ENCODE assay signal across 8 mouse cellular contexts in the genomic region with DNA sequence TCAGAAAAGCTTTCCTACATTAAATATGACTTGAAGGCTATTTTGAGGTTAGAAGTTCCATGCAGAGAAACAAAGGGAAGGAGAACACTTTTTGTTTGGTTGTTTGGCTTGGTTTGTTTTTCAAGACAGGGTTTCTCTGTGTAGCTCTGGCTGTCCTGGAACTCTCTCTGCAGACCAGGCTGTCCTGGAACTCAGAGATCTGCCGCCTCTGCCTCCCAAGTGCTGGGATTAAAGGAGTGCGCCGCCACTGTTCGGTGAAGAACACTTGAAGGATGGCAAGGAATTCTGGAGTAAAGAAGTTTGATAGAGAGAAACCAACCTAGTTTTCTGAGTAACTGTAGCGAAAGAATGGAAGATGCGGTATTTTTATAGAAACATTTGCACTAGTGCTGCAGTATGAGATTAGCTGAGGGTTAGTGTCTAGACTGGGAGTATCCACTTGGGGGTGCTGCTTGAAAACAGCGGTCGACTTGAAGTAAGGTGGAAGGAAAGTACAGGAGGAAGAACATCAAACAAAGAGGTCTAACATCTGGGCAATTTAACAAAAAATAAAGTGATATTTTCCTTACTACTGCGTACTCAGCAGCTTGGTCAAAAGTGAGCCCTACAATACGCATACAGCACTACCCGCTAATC. TPM values are rescaled to one million over a fixed set of nuclear protein-coding genes. Genes with fewer than 3 reads are reported as not detected.
DNase-seq lines count a peak whose midpoint lies in the region; ATAC-seq and TF ChIP-seq lines count a peak whose summit lies in the region.

No protein-coding gene starts in this region.

- peak; percentile 83 for ATAC-seq in hindbrain, embryonic 13.5 days (ENCODE audit: low FRiP score)
- ATAC-seq in megakaryocyte-erythroid progenitor cell, adult 5-6 weeks (replicated peaks; ENCODE audit: low FRiP score, low TSS enrichment, poor library complexity, severe bottlenecking): peak; percentile 77

- no peaks in the 10 kb centered on the region for H3K9me3 ChIP-seq in embryonic facial prominence, embryonic 10.5 days
- H3K9me3 ChIP-seq in hindbrain, embryonic 13.5 days: no peaks in the 10 kb centered on the region

- intact Hi-C loops in left cerebral cortex, adult 2 months (cut with DNase I): loop anchor here (1.0 kb wide), 3 partner anchors 11 to 58 kb away; partner anchors contain the start of genes Armh3, Ldb1 and Nolc1
- intact Hi-C loops in left cerebral cortex, postnatal 25 days (cut with DNase I): no loop called here

- no peak overlapping the region for H3K9ac ChIP-seq in hindbrain, embryonic 13.5 days

- H3K4me3 ChIP-seq in left cerebral cortex, adult 2 months: peak overlapping the region; percentile 84
- peak overlapping the region; percentile 94 for H3K4me3 ChIP-seq in embryonic facial prominence, embryonic 10.5 days
- H3K4me3 ChIP-seq in hindbrain, embryonic 13.5 days: peak overlapping the region; percentile 83

- peak overlapping the region; percentile 90 for H3K27ac ChIP-seq in left cerebral cortex, adult 2 months
- H3K27ac ChIP-seq in embryonic facial prominence, embryonic 10.5 days (replicated peaks): peak overlapping the region; percentile 94
- H3K27ac ChIP-seq in hindbrain, embryonic 13.5 days: peak overlapping the region; percentile 56; the same call in 1 of the 2 replicates

- peak; percentile 63 for TF ChIP-seq CTCF in left cerebral cortex, adult 2 months (IDR thresholded peaks at IDR 0.05)

- DNase-seq in left cerebral cortex, adult 2 months (ENCODE audit: extremely low spot score in 1 of 2, low spot score in 2 of 2): no peak
- no peak for DNase-seq in left cerebral cortex, postnatal 25 days (ENCODE audit: low spot score in 2 of 2)
- no peak for DNase-seq in embryonic facial prominence, embryonic 10.5 days (ENCODE audit: low spot score)
- DNase-seq in c-Kit-positive CD71-positive TER-119-positive erythroid progenitor cells, embryonic 14.5 days (ENCODE audit: low spot score): no peak
- DNase-seq in urinary bladder, postnatal 25 days (ENCODE audit: low spot score): no peak
- DNase-seq in adrenal gland, postnatal 10 days: no peak

- 3% methylated on average over 11 of the region's 11 CpGs for WGBS in embryonic facial prominence, embryonic 10.5 days
- 3% methylated on average over 11 of the region's 11 CpGs for WGBS in hindbrain, embryonic 13.5 days

- H3K36me3 ChIP-seq in embryonic facial prominence, embryonic 10.5 days (replicated peaks): peaks cover 6% of the 10 kb centered on the region
- H3K36me3 ChIP-seq in hindbrain, embryonic 13.5 days: no peaks in the 10 kb centered on the region

- H3K4me2 ChIP-seq in hindbrain, embryonic 13.5 days: peak overlapping the region; percentile 48

- H3K27me3 ChIP-seq in embryonic facial prominence, embryonic 10.5 days (replicated peaks; ENCODE audit: low read depth, poor library complexity, severe bottlenecking): no peaks in the 10 kb centered on the region
- H3K27me3 ChIP-seq in hindbrain, embryonic 13.5 days: no peaks in the 10 kb centered on the region

- H3K4me1 ChIP-seq in embryonic facial prominence, embryonic 10.5 days: peaks cover 16% of the 10 kb centered on the region
- H3K4me1 ChIP-seq in hindbrain, embryonic 13.5 days (replicated peaks): peaks cover 18% of the 10 kb centered on the region

RNA-seq across cellular contexts. Expression of gene Ldb1, which starts 10.9 kb away (rescaled TPM):
- total RNA-seq in left cerebral cortex, adult 2 months (2021): 100 to 1,000 TPM; 111 to 117 TPM
- total RNA-seq in left cerebral cortex, postnatal 25 days (2021): 100 to 1,000 TPM; 104 to 105 TPM
- 95.0 and 97.8 TPM in 2 replicates for polyA plus RNA-seq in embryonic facial prominence, embryonic 10.5 days (2016; fragmentation: Nextera tagmentation; extraction: Ambion mirVana)
- 120 and 127 TPM in 2 replicates for polyA plus RNA-seq in hindbrain, embryonic 13.5 days (2015; fragmentation: Nextera tagmentation; extraction: Ambion mirVana)
- total RNA-seq in megakaryocyte-erythroid progenitor cell, adult 5-6 weeks (2014; fragmentation: Nextera tagmentation): 370 and 401 TPM in 2 replicates
- total RNA-seq in megakaryocyte-erythroid progenitor cell, adult 5-6 weeks (2017): 268 and 296 TPM in 2 replicates
- 10 to 100 TPM; 75.3 to 92.1 TPM for total RNA-seq in adrenal gland, postnatal 10 days (2021)

RNA-seq across cellular contexts. Expression of gene Pprc1, which starts 11.2 kb away (rescaled TPM):
- 10 to 100 TPM; 29.0 to 31.8 TPM for total RNA-seq in left cerebral cortex, adult 2 months (2021)
- 10 to 100 TPM; 23.3 to 27.7 TPM for total RNA-seq in left cerebral cortex, postnatal 25 days (2021)
- 55.2 and 65.1 TPM in 2 replicates for polyA plus RNA-seq in embryonic facial prominence, embryonic 10.5 days (2016; fragmentation: Nextera tagmentation; extraction: Ambion mirVana)
- polyA plus RNA-seq in hindbrain, embryonic 13.5 days (2015; fragmentation: Nextera tagmentation; extraction: Ambion mirVana): 18.7 and 22.2 TPM in 2 replicates
- 139 and 168 TPM in 2 replicates for total RNA-seq in megakaryocyte-erythroid progenitor cell, adult 5-6 weeks (2014; fragmentation: Nextera tagmentation)
- 21.3 and 28.9 TPM in 2 replicates for total RNA-seq in megakaryocyte-erythroid progenitor cell, adult 5-6 weeks (2017)
- total RNA-seq in adrenal gland, postnatal 10 days (2021): 10 to 100 TPM; 23.5 to 36.5 TPM

RNA-seq across cellular contexts. Expression of gene Nolc1, which starts 19.8 kb away (rescaled TPM):
- 10 to 100 TPM; 45.0 to 51.0 TPM for total RNA-seq in left cerebral cortex, adult 2 months (2021)
- 10 to 100 TPM; 40.1 to 41.8 TPM for total RNA-seq in left cerebral cortex, postnatal 25 days (2021)
- polyA plus RNA-seq in embryonic facial prominence, embryonic 10.5 days (2016; fragmentation: Nextera tagmentation; extraction: Ambion mirVana): 161 and 167 TPM in 2 replicates
- 73.4 and 79.5 TPM in 2 replicates for polyA plus RNA-seq in hindbrain, embryonic 13.5 days (2015; fragmentation: Nextera tagmentation; extraction: Ambion mirVana)
- 170 and 201 TPM in 2 replicates for total RNA-seq in megakaryocyte-erythroid progenitor cell, adult 5-6 weeks (2014; fragmentation: Nextera tagmentation)
- 271 and 318 TPM in 2 replicates for total RNA-seq in megakaryocyte-erythroid progenitor cell, adult 5-6 weeks (2017)
- total RNA-seq in adrenal gland, postnatal 10 days (2021): 10 to 100 TPM; 38.8 to 45.0 TPM

RNA-seq across cellular contexts. Expression of gene Hps6, which starts 52.6 kb away (rescaled TPM):
- 1 to 10 TPM; 6.0 to 7.4 TPM for total RNA-seq in left cerebral cortex, adult 2 months (2021)
- total RNA-seq in left cerebral cortex, postnatal 25 days (2021): 1 to 10 TPM; 5.7 TPM
- 4.4 and 5.0 TPM in 2 replicates for polyA plus RNA-seq in embryonic facial prominence, embryonic 10.5 days (2016; fragmentation: Nextera tagmentation; extraction: Ambion mirVana)
- 3.1 and 3.8 TPM in 2 replicates for polyA plus RNA-seq in hindbrain, embryonic 13.5 days (2015; fragmentation: Nextera tagmentation; extraction: Ambion mirVana)
- 0.55 and 2.1 TPM in 2 replicates for total RNA-seq in megakaryocyte-erythroid progenitor cell, adult 5-6 weeks (2014; fragmentation: Nextera tagmentation)
- total RNA-seq in megakaryocyte-erythroid progenitor cell, adult 5-6 weeks (2017): 2.0 and 3.8 TPM in 2 replicates
- total RNA-seq in adrenal gland, postnatal 10 days (2021): 10 to 100 TPM in 1 of 2 experiments, 1 to 10 TPM in 1; 9.9 to 12.0 TPM

RNA-seq across cellular contexts. Expression of gene Armh3, which starts 57.6 kb away (rescaled TPM):
- 10 to 100 TPM; 19.4 to 20.9 TPM for total RNA-seq in left cerebral cortex, adult 2 months (2021)
- 10 to 100 TPM; 19.7 to 19.8 TPM for total RNA-seq in left cerebral cortex, postnatal 25 days (2021)
- 18.4 and 19.1 TPM in 2 replicates for polyA plus RNA-seq in embryonic facial prominence, embryonic 10.5 days (2016; fragmentation: Nextera tagmentation; extraction: Ambion mirVana)
- polyA plus RNA-seq in hindbrain, embryonic 13.5 days (2015; fragmentation: Nextera tagmentation; extraction: Ambion mirVana): 22.8 and 23.9 TPM in 2 replicates
- total RNA-seq in megakaryocyte-erythroid progenitor cell, adult 5-6 weeks (2014; fragmentation: Nextera tagmentation): 5.6 and 10.5 TPM in 2 replicates
- 4.6 and 8.2 TPM in 2 replicates for total RNA-seq in megakaryocyte-erythroid progenitor cell, adult 5-6 weeks (2017)
- 10 to 100 TPM; 14.6 to 19.2 TPM for total RNA-seq in adrenal gland, postnatal 10 days (2021)
